Mouse (Mus musculus): ENCODE results near the gene Qpct. TPM values are rescaled to one million over a fixed set of nuclear protein-coding genes. Genes with fewer than 3 reads are reported as not detected.

Qpct gene
- polyA plus RNA-seq, 1 experiment from 2014 or later, result 13.7 TPM

GRCm38 (mm10) chr17:79133740-79134139 is 82.0 kb downstream of the Qpct start:
- Histone ChIP-seq H3K36me3 (no peaks in the 10 kb centered on the region), H3K9ac (replicated peaks) (no peak overlapping the region), H3K4me3 (no peak overlapping the region), H3K27me3 (no peaks in the 10 kb centered on the region), H3K27ac (replicated peaks) (no peak overlapping the region), H3K4me2 (replicated peaks) (no peak overlapping the region), H3K9me3 (no peaks in the 10 kb centered on the region), H3K4me1 (no peaks in the 10 kb centered on the region)
- 59% methylated on average over 8 of the region's 8 CpGs for WGBS
- no peak for ATAC-seq (replicated peaks)

GRCm38 (mm10) chr17:79135826-79136225 is 84.1 kb downstream of the Qpct start:
- no peaks in the 10 kb centered on the region for H3K9me3 ChIP-seq
- H3K4me2 ChIP-seq (replicated peaks), result no peak overlapping the region
- H3K27ac ChIP-seq (replicated peaks), result no peak overlapping the region
- no peaks in the 10 kb centered on the region for H3K4me1 ChIP-seq
- 96% methylated on average over 6 of the region's 6 CpGs for WGBS
- no peak for ATAC-seq (replicated peaks)
- H3K27me3 ChIP-seq, result no peaks in the 10 kb centered on the region
- H3K36me3 ChIP-seq, result no peaks in the 10 kb centered on the region
- no peak overlapping the region for H3K4me3 ChIP-seq
- H3K9ac ChIP-seq (replicated peaks), result no peak overlapping the region

- Histone ChIP-seq H3K36me3 (no peaks in the 10 kb centered on the region), H3K9ac (replicated peaks) (no peak overlapping the region), H3K27ac (replicated peaks) (no peak overlapping the region), H3K4me1 (no peaks in the 10 kb centered on the region), H3K4me3 (no peak overlapping the region), H3K4me2 (replicated peaks) (no peak overlapping the region), H3K27me3 (no peaks in the 10 kb centered on the region), H3K9me3 (no peaks in the 10 kb centered on the region)
- WGBS, result 89% methylated on average over 2 of the region's 2 CpGs
- no peak for ATAC-seq (replicated peaks)
Measured at GRCm38 (mm10) chr17:79136401-79136800, 84.7 kb downstream of the Qpct start.

Other genes with a start within 250 kb of the Qpct start
- gene Heatr5b, start 216.5 kb upstream of the Qpct start, polyA plus RNA-seq (2015; fragmentation: Nextera tagmentation; extraction: Ambion mirVana), result 20.3 and 23.1 TPM in 2 replicates
- gene Gpatch11, start 216.3 kb upstream of the Qpct start, polyA plus RNA-seq (2015; fragmentation: Nextera tagmentation; extraction: Ambion mirVana), result 44.0 and 52.4 TPM in 2 replicates
- gene Eif2ak2, start 169.3 kb upstream of the Qpct start, polyA plus RNA-seq (2015; fragmentation: Nextera tagmentation; extraction: Ambion mirVana), result 2.3 and 3.1 TPM in 2 replicates
- gene Sult6b1, start 144.9 kb upstream of the Qpct start, polyA plus RNA-seq (2015; fragmentation: Nextera tagmentation; extraction: Ambion mirVana), result not detected in 2 replicates
- 98.1 and 110 TPM in 2 replicates for gene Cebpzos, start 135.4 kb upstream of the Qpct start, polyA plus RNA-seq (2015; fragmentation: Nextera tagmentation; extraction: Ambion mirVana)
- 56.5 and 64.3 TPM in 2 replicates for gene Cebpz, start 114.8 kb upstream of the Qpct start, polyA plus RNA-seq (2015; fragmentation: Nextera tagmentation; extraction: Ambion mirVana)
- 65.6 and 65.7 TPM in 2 replicates for gene Ndufaf7, start 114.8 kb upstream of the Qpct start, polyA plus RNA-seq (2015; fragmentation: Nextera tagmentation; extraction: Ambion mirVana)
- 29.2 and 30.1 TPM in 2 replicates for gene Prkd3, start 31.1 kb upstream of the Qpct start, polyA plus RNA-seq (2015; fragmentation: Nextera tagmentation; extraction: Ambion mirVana)

Data from forebrain, embryonic 15.5 days (tissue).